Mouse (Mus musculus) midbrain, embryonic 11.5 days (tissue): Measurements from ENCODE around the gene Pycard. TPM values are rescaled to one million over a fixed set of nuclear protein-coding genes. Genes with fewer than 3 reads are reported as not detected.
"Not testable (repeated sequence)": the region's sequence is repeated elsewhere in the genome, so short reads cannot be mapped to it uniquely, and the experiment has no call there.

Experiments used
- ATAC-seq: fragments of 200-750 bp; cut with Nextera tagmentation; 2 replicates; pipeline ENCODE4 v1.8.0; 2017; ENCODE audit warnings: moderate TSS enrichment, moderate library complexity; ENCODE audit not compliant: low FRiP score
- DNase-seq: peaks from one replicate; pipeline ENCODE4 v3.0.0; 2015; ENCODE audit warnings: low spot score; ENCODE audit errors: missing footprints
- H3K27ac ChIP-seq: fragments of 300-500 bp; sonication (generic); 2 replicates; pipeline ENCODE4 v1.5.1; 2014; ENCODE audit warnings: low read depth, low read length
- H3K27me3 ChIP-seq: fragments of 300-500 bp; sonication (generic); 2 replicates; pipeline ENCODE4 v1.6.1; 2014; ENCODE audit warnings: mild to moderate bottlenecking, low read length, moderate library complexity, mixed read lengths; ENCODE audit not compliant: control insufficient read depth, insufficient read depth
- H3K36me3 ChIP-seq: fragments of 300-500 bp; sonication (generic); 2 replicates; pipeline ENCODE4 v1.6.1; 2014; ENCODE audit warnings: mild to moderate bottlenecking, low read length, moderate library complexity, mixed read lengths; ENCODE audit not compliant: control insufficient read depth, insufficient read depth
- H3K4me1 ChIP-seq: fragments of 300-500 bp; sonication (generic); 2 replicates; pipeline ENCODE4 v1.6.1; 2014; ENCODE audit warnings: low read length; ENCODE audit not compliant: control insufficient read depth, insufficient read depth
- H3K4me2 ChIP-seq: fragments of 300-500 bp; sonication (generic); 2 replicates; pipeline ENCODE4 v1.6.1; 2014; ENCODE audit warnings: mild to moderate bottlenecking, moderate library complexity
- H3K4me3 ChIP-seq: fragments of 300-500 bp; sonication (generic); 2 replicates; pipeline ENCODE4 v1.5.1; 2014; ENCODE audit warnings: low read depth, low read length
- H3K9ac ChIP-seq: fragments of 300-500 bp; sonication (generic); 2 replicates; pipeline ENCODE4 v1.6.1; 2014; ENCODE audit warnings: low read length
- H3K9me3 ChIP-seq: fragments of 300-500 bp; sonication (generic); 2 replicates; pipeline ENCODE4 v1.6.1; 2016; ENCODE audit warnings: low read length; ENCODE audit not compliant: control insufficient read depth
- WGBS: fragments of 180-500 bp; shearing (Covaris S2); extraction: QIAGEN DNeasy Blood & Tissue Kit; methylation state at CpG from one replicate; pipeline ENCODE4 v1.1.7; 2014; 5-methylcytosine and 5-hydroxymethylcytosine counted together
- polyA plus RNA-seq: library from polyadenylated mRNA; unstranded; fragments of >200 nt; fragmentation: Nextera tagmentation; extraction: Ambion mirVana; gene quantifications from 2 replicates; pipeline ENCODE4 v1.2.1, GENCODE M21; 2014

The Pycard gene
- polyA plus RNA-seq, 1 experiment from 2014 or later: 6.7 TPM

- 94% methylated on average over 4 of the region's 4 CpGs for WGBS
- Histone ChIP-seq H3K4me3 (no peak overlapping the region), H3K4me2 (no peak overlapping the region), H3K9ac (no peak overlapping the region), H3K27me3 (no peaks in the 10 kb centered on the region), H3K9me3 (no peaks in the 10 kb centered on the region), H3K27ac (no peak overlapping the region), H3K4me1 (no peaks in the 10 kb centered on the region), H3K36me3 (no peaks in the 10 kb centered on the region)
- no peak for ATAC-seq
- no peak for DNase-seq
Measured at GRCm38 (mm10) chr7:128023565-128023964, 29.9 kb upstream of the Pycard start.

DNA sequence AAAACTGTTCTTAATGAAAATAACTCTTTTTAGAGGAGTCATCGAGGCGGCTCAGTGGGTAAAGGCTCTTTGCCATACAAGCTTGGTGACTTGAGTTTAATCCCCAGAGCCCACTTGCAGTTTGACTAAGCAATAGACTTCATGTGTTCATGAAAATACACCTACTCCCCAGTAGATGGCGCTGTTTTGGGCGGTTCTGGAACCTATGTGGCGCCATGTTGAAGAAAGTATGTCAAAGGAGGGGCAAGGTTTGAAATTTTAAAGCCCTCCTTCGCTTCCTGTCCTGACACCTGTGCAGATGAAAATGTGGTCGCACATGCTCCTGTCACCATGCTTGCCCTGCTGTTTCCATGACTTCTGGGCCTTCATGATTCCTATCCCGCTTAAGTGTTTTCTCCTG lies 29.3 kb upstream of the Pycard start:
- Histone ChIP-seq H3K36me3 (no peaks in the 10 kb centered on the region), H3K27me3 (no peaks in the 10 kb centered on the region), H3K9ac (no peak overlapping the region), H3K9me3 (no peaks in the 10 kb centered on the region), H3K4me1 (no peaks in the 10 kb centered on the region), H3K4me2 (no peak overlapping the region), H3K4me3 (no peak overlapping the region), H3K27ac (no peak overlapping the region)
- DNase-seq (no peak), ATAC-seq (no peak)
- 66% methylated on average over 8 of the region's 8 CpGs for WGBS

DNA sequence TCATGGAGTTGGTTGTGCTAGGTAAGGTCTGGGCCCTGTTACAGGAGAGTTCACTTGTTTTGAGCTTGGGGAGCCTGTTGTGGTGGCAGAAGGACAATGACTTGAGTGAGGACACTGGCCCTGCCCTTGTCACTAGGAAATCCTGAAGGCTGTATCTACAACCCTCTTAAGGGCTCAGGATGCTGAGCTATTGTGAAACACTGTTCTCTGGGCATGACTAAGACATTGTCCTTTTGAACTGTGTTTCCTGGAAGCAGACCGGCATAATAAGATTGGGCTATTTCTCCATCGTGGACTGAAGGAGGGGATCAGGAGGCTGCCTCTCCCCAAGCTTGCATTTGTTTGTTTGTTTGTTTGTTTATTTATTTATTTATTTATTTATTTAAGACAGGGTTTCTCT lies 25.5 kb upstream of the Pycard start:
- H3K27ac ChIP-seq: no peak overlapping the region
- H3K36me3 ChIP-seq: no peaks in the 10 kb centered on the region
- no peaks in the 10 kb centered on the region for H3K4me1 ChIP-seq
- no peak overlapping the region for H3K4me3 ChIP-seq
- DNase-seq: no peak
- H3K9ac ChIP-seq: no peak overlapping the region
- WGBS: 88% methylated on average over 2 of the region's 2 CpGs
- no peak for ATAC-seq
- H3K9me3 ChIP-seq: no peaks in the 10 kb centered on the region
- H3K27me3 ChIP-seq: no peaks in the 10 kb centered on the region
- H3K4me2 ChIP-seq: no peak overlapping the region

DNA sequence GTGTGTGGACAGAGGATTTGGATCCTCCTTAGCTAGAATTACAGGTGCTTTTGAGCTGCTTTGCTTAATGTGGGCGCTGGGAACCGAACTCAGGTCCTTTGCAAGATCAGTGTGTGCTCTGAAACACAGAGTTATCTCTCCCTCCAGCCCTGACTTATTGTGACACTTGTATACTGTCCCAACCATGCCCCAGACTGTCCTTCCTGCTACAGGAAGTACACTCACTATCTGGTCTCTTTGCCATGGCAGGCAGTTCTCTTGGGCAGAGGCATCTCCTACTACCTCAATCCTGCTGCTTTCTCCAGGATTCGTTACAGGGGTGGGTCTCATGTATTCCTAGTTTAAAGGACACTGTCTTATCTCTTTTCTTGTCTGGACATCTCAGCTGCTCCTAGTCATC lies 24.6 kb upstream of the Pycard start:
- no peak for ATAC-seq
- no peak for DNase-seq
- Histone ChIP-seq H3K4me1 (no peaks in the 10 kb centered on the region), H3K27ac (no peak overlapping the region), H3K4me3 (no peak overlapping the region), H3K9ac (no peak overlapping the region), H3K36me3 (no peaks in the 10 kb centered on the region), H3K27me3 (no peaks in the 10 kb centered on the region), H3K4me2 (no peak overlapping the region), H3K9me3 (no peaks in the 10 kb centered on the region)
- WGBS: 83% methylated on average over 3 of the region's 3 CpGs

GRCm38 (mm10) chr7:128016650-128017049 lies 23.0 kb upstream of the Pycard start:
- DNase-seq: no peak
- Histone ChIP-seq H3K4me2 (no peak overlapping the region), H3K9ac (no peak overlapping the region), H3K27me3 (no peaks in the 10 kb centered on the region), H3K36me3 (no peaks in the 10 kb centered on the region), H3K4me1 (no peaks in the 10 kb centered on the region), H3K4me3 (no peak overlapping the region), H3K27ac (no peak overlapping the region), H3K9me3 (no peaks in the 10 kb centered on the region)
- 84% methylated on average over 6 of the region's 6 CpGs for WGBS
- no peak for ATAC-seq

DNA sequence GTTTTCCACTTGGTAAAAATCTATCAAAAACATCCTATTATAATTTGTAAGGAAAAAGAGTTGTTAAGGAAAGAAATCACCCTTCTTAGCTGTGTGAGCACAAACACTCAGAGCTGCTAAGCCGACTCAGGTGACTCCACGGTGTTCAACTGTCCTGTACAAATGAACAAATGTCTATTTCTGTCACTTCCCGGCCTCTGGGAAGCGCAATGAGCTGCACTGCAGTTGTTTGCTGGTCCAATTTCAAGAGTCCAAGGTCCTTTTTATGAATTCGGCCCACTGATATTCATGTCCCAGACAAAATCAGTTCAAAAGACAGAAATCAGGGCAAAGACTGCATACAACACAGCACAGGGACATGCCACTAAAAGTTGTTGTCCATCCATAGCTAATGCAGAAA lies 22.5 kb upstream of the Pycard start:
- not testable (repeated sequence) for H3K9ac ChIP-seq, H3K27me3 ChIP-seq, H3K4me3 ChIP-seq, H3K4me1 ChIP-seq, H3K27ac ChIP-seq, H3K36me3 ChIP-seq, ATAC-seq, DNase-seq, H3K4me2 ChIP-seq, H3K9me3 ChIP-seq
- WGBS: 84% methylated on average over 5 of the region's 5 CpGs

DNA sequence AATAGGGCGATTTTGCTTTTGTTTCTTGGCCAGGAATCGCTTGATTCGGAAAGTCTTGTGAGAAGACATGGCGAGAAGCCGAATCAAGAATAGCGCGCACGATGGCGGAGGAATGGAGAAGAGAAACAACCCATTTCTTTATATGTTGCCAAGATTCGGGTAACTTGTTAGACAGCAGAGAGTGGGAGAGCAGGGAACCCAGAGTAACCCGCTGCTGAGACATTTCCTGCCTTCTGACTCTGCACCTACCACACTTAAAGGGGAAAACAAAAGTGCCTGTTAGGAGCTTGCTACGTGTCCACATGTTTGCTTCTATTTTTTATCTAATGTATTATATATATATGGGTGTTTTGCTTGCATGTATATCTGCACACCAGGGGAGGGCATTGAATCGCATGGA lies 19.4 kb upstream of the Pycard start:
- WGBS: 91% methylated on average over 13 of the region's 13 CpGs
- Histone ChIP-seq H3K9ac (no peak overlapping the region), H3K4me2 (no peak overlapping the region), H3K27me3 (no peaks in the 10 kb centered on the region), H3K27ac (no peak overlapping the region), H3K9me3 (no peaks in the 10 kb centered on the region), H3K4me1 (no peaks in the 10 kb centered on the region), H3K4me3 (no peak overlapping the region), H3K36me3 (no peaks in the 10 kb centered on the region)
- no peak for ATAC-seq
- no peak for DNase-seq

GRCm38 (mm10) chr7:128012136-128012780 lies 18.6 kb upstream of the Pycard start:
- WGBS: 79% methylated on average over 13 of the region's 13 CpGs
- Histone ChIP-seq H3K4me1 (no peaks in the 10 kb centered on the region), H3K27me3 (no peaks in the 10 kb centered on the region; the same call in 1 of the 2 replicates), H3K36me3 (no peaks in the 10 kb centered on the region), H3K9ac (no peak overlapping the region), H3K9me3 (no peaks in the 10 kb centered on the region), H3K4me2 (no peak overlapping the region), H3K4me3 (no peak overlapping the region), H3K27ac (no peak overlapping the region)
- DNase-seq: peak; percentile 65
- no peak for ATAC-seq

GRCm38 (mm10) chr7:128009715-128010340 lies 16.2 kb upstream of the Pycard start:
- Histone ChIP-seq H3K4me3 (no peak overlapping the region), H3K27ac (no peak overlapping the region), H3K4me2 (no peak overlapping the region), H3K36me3 (no peaks in the 10 kb centered on the region), H3K9ac (no peak overlapping the region), H3K4me1 (no peaks in the 10 kb centered on the region), H3K9me3 (no peaks in the 10 kb centered on the region), H3K27me3 (no peaks in the 10 kb centered on the region; the same call in 1 of the 2 replicates)
- ATAC-seq (no peak), DNase-seq (peak; percentile 70)
- WGBS: 49% methylated on average over 40 of the region's 40 CpGs
